Mouse (Mus musculus): ENCODE data around the gene Cxcr2.

- TF ChIP-seq POLR2A (IDR thresholded peaks at IDR 0.05; ENCODE audit: insufficient read depth, low read length) (no peak), EP300 (IDR thresholded peaks at IDR 0.05; ENCODE audit: insufficient read depth, low read depth, low read length) (peak; percentile 93)
Measured at GRCm38 (mm10) chr1:74110932-74111695, 42.7 kb upstream of the Cxcr2 start.
